Mouse (Mus musculus) layer of hippocampus, adult 8-10 months (tissue): Measurements from ENCODE around the gene Gm13178. TPM values are rescaled to one million over a fixed set of nuclear protein-coding genes. Genes with fewer than 3 reads are reported as not detected.

Experiments
- DNase-seq, 2 experiments: peaks; one replicate each; pipeline ENCODE4 v3.0.0; 2022; ENCODE audit warnings: low spot score in 2 of 2
- total RNA-seq, 4 experiments: library from RNA; stranded (reverse); gene quantifications; 2 replicates each; pipeline ENCODE4 v1.2.4; 2022

Gm13178 gene
- under 1 TPM in 1 of 4 experiments, not detected in 3; 0.39 TPM for total RNA-seq

- no peak for DNase-seq
Measured at GRCm38 (mm10) chr4:144721304-144721703, at the start of gene Gm13178. Gm13178 (minus strand) TSS chr4:144721404.

DNA sequence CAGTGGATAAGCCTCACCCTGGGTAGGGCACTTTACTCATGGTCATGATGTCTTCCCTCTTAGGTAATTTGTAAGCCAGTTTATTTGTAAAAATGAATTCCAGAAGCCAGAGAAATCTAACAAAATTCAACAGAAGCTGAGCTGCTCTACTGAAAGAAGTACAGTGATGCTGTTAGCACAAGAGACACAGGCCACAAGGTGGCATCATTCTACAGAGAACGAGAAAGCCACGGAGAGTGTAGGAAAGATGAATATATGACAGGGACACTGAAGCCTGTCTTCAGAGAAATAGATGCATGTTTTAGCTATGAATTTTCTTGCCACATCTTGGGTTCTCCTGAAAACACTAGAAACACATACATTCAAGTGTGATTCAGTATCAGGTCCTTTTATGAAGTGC is 44.5 kb upstream of the Gm13178 start:
- peak; percentile 3 to 55 for DNase-seq

DNA sequence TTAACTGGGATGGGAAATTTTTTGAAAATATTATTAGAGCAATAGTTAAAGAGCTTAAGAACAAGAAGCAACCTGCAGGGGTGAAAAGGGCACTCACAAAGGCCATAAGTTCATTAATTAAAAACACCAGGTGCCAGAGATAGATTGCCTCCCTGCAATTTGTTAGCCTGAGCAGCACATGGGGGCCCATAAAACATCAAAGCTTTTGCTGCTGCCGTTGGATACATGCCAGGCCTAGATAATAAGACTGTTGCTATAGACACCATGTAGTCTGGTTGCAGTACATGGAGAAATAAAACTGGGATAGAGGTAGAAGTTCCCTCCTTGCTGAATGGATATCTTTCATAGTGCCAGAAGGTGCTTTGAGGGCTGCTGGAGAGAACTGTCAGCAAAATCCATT is 27.9 kb upstream of the Gm13178 start:
- DNase-seq: no peak

GRCm38 (mm10) chr4:144719691-144720090 is 1.5 kb downstream of the Gm13178 start:
- DNase-seq: no peak

DNA sequence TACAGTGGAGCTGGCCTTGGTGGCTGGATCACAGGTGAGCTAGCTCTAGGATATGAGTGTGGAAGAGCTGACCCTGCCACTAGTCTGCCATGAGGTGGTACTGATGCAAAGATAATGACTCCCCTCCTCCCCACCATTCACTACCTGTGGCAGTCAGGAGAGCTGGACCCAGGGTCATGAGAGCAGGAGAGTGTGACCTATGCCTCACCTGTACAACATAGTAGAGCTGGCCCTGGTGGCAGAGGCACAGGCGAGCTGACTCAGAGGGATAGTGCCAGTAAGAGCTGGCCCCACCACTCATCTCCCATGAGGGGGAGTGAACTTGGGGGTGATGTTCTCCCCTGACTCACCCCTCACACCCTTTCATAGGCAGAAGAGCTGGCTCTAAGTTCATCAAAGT is 2.9 kb downstream of the Gm13178 start:
- no peak for DNase-seq

DNA sequence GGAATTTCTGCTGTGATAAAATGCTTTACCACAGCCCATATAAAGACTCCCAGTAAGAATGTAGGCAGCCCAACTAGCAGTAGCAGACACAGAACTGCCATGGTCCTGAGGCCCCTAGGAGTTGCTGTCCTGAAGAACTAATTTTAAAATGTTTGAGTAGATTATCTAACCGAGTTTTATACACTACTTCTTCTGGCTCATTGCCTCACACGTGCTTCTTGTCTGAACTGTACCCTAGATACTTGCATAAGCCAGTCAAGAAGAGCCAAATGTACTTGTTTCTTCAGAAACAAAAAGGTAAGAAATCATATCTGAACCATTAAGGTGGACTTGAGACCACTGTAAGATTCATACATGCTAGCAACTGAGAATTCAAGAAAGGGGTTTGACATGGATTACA is 34.9 kb downstream of the Gm13178 start, which contains the start of gene Gm436:
Gm436 (minus strand) TSS at position 101 of the 400 bp plus-strand sequence.
- no peak for DNase-seq

Other genes starting within 250 kb of the Gm13178 start
- not detected for gene 9430007A20Rik, start 201.6 kb downstream of the Gm13178 start, total RNA-seq
- gene Gm13124, start 156.3 kb downstream of the Gm13178 start, total RNA-seq: not detected
- not detected for gene Aadacl4, start 107.7 kb downstream of the Gm13178 start, total RNA-seq
- gene Gm436, start 35.0 kb downstream of the Gm13178 start, total RNA-seq: not detected
- gene Gm438, start 65.2 kb upstream of the Gm13178 start, total RNA-seq: under 1 TPM in 1 of 4 experiments, not detected in 3; 0.23 TPM
- gene Dhrs3, start 171.4 kb upstream of the Gm13178 start, total RNA-seq: 10 to 100 TPM; 28.7 to 41.1 (median 35.0) TPM